In genomic region chr5:140370446-140371254, GRCm38 (mm10) we compare ENCODE assay signal across 10 mouse cellular contexts. TPM values are rescaled to one million over a fixed set of nuclear protein-coding genes. Genes with fewer than 3 reads are reported as not detected.
A peak's percentile ranks its signal among the peaks of the same experiment; 100 is the strongest.
DNase-seq lines count a peak whose midpoint lies in the region; ATAC-seq lines count a peak whose summit lies in the region.
"Had no signal": no experiment of that assay in that cellular context is flagged by ENCODE, and none has a peak within 500 bp of the region (broad histone marks: within the 10 kb centered on the region; RNA-seq: fewer than 3 reads in every experiment).

No protein-coding gene starts in this region.

- H3K4me2 ChIP-seq in lung, embryonic 16.5 days (ENCODE audit: low read depth, low read length): no peak overlapping the region

- H3K9ac ChIP-seq in lung, embryonic 16.5 days (ENCODE audit: low read length): no peak overlapping the region

- ATAC-seq in lung, embryonic 16.5 days (ENCODE audit: low read depth): peak; percentile 36; the same call in 1 of the 2 replicates
- ATAC-seq: Patski had no signal

- WGBS in embryonic facial prominence, embryonic 10.5 days: 75% methylated on average over 6 of the region's 6 CpGs
- 56% methylated on average over 6 of the region's 6 CpGs for WGBS in lung, embryonic 16.5 days

- H3K4me3 ChIP-seq in embryonic facial prominence, embryonic 10.5 days: no peak overlapping the region
- no peak overlapping the region for H3K4me3 ChIP-seq in lung, embryonic 16.5 days (ENCODE audit: low read length)

- H3K27ac ChIP-seq in embryonic facial prominence, embryonic 10.5 days (replicated peaks): 0 out of 2 replicates have a peak overlapping the region, but pooled peaks have one; percentile 2
- 0 out of 2 replicates have a peak overlapping the region, but pooled peaks have one; percentile 5 for H3K27ac ChIP-seq in lung, embryonic 16.5 days (ENCODE audit: low read length)

- peaks cover 9% of the 10 kb centered on the region for H3K36me3 ChIP-seq in embryonic facial prominence, embryonic 10.5 days (replicated peaks)
- H3K36me3 ChIP-seq in lung, embryonic 16.5 days (ENCODE audit: control insufficient read depth, insufficient read depth, low read length): no peaks in the 10 kb centered on the region

- DNase-seq in embryonic facial prominence, embryonic 10.5 days (ENCODE audit: low spot score): no peak
- peak; percentile 40 for DNase-seq in heart, adult 8-10 months (ENCODE audit: low spot score)
- peak; percentile 58 to 79 for DNase-seq in kidney, postnatal 25 days
- DNase-seq in ovary, adult 18-20 months (ENCODE audit: low spot score): no peak
- no peak for DNase-seq in frontal cortex, postnatal 14 days (ENCODE audit: low spot score in 2 of 2)
- DNase-seq in ovary, postnatal 36 days (ENCODE audit: low spot score): no peak
- DNase-seq: cerebellum, adult 9-11 months; left cerebral cortex, postnatal 4 days had no signal

- no peaks in the 10 kb centered on the region for H3K27me3 ChIP-seq in embryonic facial prominence, embryonic 10.5 days (replicated peaks; ENCODE audit: low read depth, poor library complexity, severe bottlenecking)
- H3K27me3 ChIP-seq in lung, embryonic 16.5 days (ENCODE audit: control insufficient read depth, insufficient read depth, low read depth, low read length): no peaks in the 10 kb centered on the region
- H3K27me3 ChIP-seq: Patski had no signal

- peaks cover 24% of the 10 kb centered on the region for H3K4me1 ChIP-seq in embryonic facial prominence, embryonic 10.5 days
- peaks cover 9% of the 10 kb centered on the region; the same call in 1 of the 2 replicates for H3K4me1 ChIP-seq in lung, embryonic 16.5 days (replicated peaks; ENCODE audit: control insufficient read depth, insufficient read depth, low read length)

- H3K9me3 ChIP-seq in embryonic facial prominence, embryonic 10.5 days: no peaks in the 10 kb centered on the region
- no peaks in the 10 kb centered on the region for H3K9me3 ChIP-seq in lung, embryonic 16.5 days (ENCODE audit: control insufficient read depth, low read length)

RNA-seq across cellular contexts. Expression of gene Snx8, which starts 18.4 kb away (rescaled TPM):
- polyA plus RNA-seq in embryonic facial prominence, embryonic 10.5 days (2016; fragmentation: Nextera tagmentation; extraction: Ambion mirVana): 26.3 and 27.7 TPM in 2 replicates
- total RNA-seq in heart, adult 8-10 months (2022): 10 to 100 TPM; 17.1 to 18.4 (median 18.1) TPM
- 19.1 and 19.8 TPM in 2 replicates for polyA plus RNA-seq in lung, embryonic 16.5 days (2015; fragmentation: Nextera tagmentation; extraction: Ambion mirVana)

RNA-seq across cellular contexts. Expression of gene Mrm2, which starts 39.0 kb away (rescaled TPM):
- polyA plus RNA-seq in embryonic facial prominence, embryonic 10.5 days (2016; fragmentation: Nextera tagmentation; extraction: Ambion mirVana): 22.1 and 25.1 TPM in 2 replicates
- 10 to 100 TPM; 11.3 to 16.0 (median 14.6) TPM for total RNA-seq in heart, adult 8-10 months (2022)
- 18.1 and 21.1 TPM in 2 replicates for polyA plus RNA-seq in lung, embryonic 16.5 days (2015; fragmentation: Nextera tagmentation; extraction: Ambion mirVana)

RNA-seq across cellular contexts. Expression of gene Eif3b, which starts 48.5 kb away (rescaled TPM):
- polyA plus RNA-seq in embryonic facial prominence, embryonic 10.5 days (2016; fragmentation: Nextera tagmentation; extraction: Ambion mirVana): 167 and 183 TPM in 2 replicates
- total RNA-seq in heart, adult 8-10 months (2022): 10 to 100 TPM; 93.0 to 97.3 (median 95.6) TPM
- 78.5 and 78.9 TPM in 2 replicates for polyA plus RNA-seq in lung, embryonic 16.5 days (2015; fragmentation: Nextera tagmentation; extraction: Ambion mirVana)

RNA-seq across cellular contexts. Expression of gene Nudt1, which starts 49.2 kb away (rescaled TPM):
- 52.8 and 55.9 TPM in 2 replicates for polyA plus RNA-seq in embryonic facial prominence, embryonic 10.5 days (2016; fragmentation: Nextera tagmentation; extraction: Ambion mirVana)
- total RNA-seq in heart, adult 8-10 months (2022): 10 to 100 TPM in 2 of 4 experiments, 1 to 10 TPM in 2; 9.4 to 11.1 (median 10.1) TPM
- polyA plus RNA-seq in lung, embryonic 16.5 days (2015; fragmentation: Nextera tagmentation; extraction: Ambion mirVana): 49.7 and 53.6 TPM in 2 replicates

RNA-seq across cellular contexts. Expression of gene Mad1l1, which starts 49.3 kb away (rescaled TPM):
- 63.5 and 63.9 TPM in 2 replicates for polyA plus RNA-seq in embryonic facial prominence, embryonic 10.5 days (2016; fragmentation: Nextera tagmentation; extraction: Ambion mirVana)
- 10 to 100 TPM in 2 of 4 experiments, 1 to 10 TPM in 2; 9.0 to 11.3 (median 10.4) TPM for total RNA-seq in heart, adult 8-10 months (2022)
- polyA plus RNA-seq in lung, embryonic 16.5 days (2015; fragmentation: Nextera tagmentation; extraction: Ambion mirVana): 50.4 and 54.1 TPM in 2 replicates

Comparison
In these comparisons a context has a peak if more than half of its experiments do, and no peak if none do; other contexts are left out.
1. DNase-seq: peak in heart, adult 8-10 months (single experiment) and kidney, postnatal 25 days (2 of 2); none in embryonic facial prominence, embryonic 10.5 days (single experiment), ovary, adult 18-20 months (single experiment), frontal cortex, postnatal 14 days (0 of 2) and ovary, postnatal 36 days (single experiment).